Mouse (Mus musculus) left cerebral cortex, adult 2 months (tissue): ENCODE measurements around the gene 4930523C07Rik. TPM values are rescaled to one million over a fixed set of nuclear protein-coding genes. Genes with fewer than 3 reads are reported as not detected.

Experiments used
- DNase-seq, 2 experiments: peaks; one replicate each; pipeline ENCODE4 v3.0.0; 2021 to 2022; ENCODE audit warnings: low spot score in 2 of 2, mixed read lengths in 1 of 2; ENCODE audit errors: extremely low spot score in 1 of 2
- H3K27ac ChIP-seq: fragments of 200-600 bp; 2 replicates; pipeline ENCODE4 v1.8.1; 2022
- H3K4me3 ChIP-seq: fragments of 200-600 bp; 2 replicates; pipeline ENCODE4 v1.8.1; 2022
- CTCF ChIP-seq: fragments of 200-600 bp; IDR thresholded peaks from 2 replicates; pipeline ENCODE4 v1.8.1; 2022; ENCODE audit warnings: antibody characterized with exemption, mild to moderate bottlenecking, moderate library complexity
- intact Hi-C: fragments of 180-260 bp; cut with DNase I; formaldehyde crosslinking; loops from one replicate; pipeline ENCODE4 v1.15.1; 2025
- total RNA-seq, 2 experiments: library from RNA; stranded (reverse); gene quantifications; 2 replicates each; pipeline ENCODE4 v1.2.3; 2021

4930523C07Rik gene
- total RNA-seq, 2 experiments from 2014 or later = 1.1 to 2.8 TPM

DNA sequence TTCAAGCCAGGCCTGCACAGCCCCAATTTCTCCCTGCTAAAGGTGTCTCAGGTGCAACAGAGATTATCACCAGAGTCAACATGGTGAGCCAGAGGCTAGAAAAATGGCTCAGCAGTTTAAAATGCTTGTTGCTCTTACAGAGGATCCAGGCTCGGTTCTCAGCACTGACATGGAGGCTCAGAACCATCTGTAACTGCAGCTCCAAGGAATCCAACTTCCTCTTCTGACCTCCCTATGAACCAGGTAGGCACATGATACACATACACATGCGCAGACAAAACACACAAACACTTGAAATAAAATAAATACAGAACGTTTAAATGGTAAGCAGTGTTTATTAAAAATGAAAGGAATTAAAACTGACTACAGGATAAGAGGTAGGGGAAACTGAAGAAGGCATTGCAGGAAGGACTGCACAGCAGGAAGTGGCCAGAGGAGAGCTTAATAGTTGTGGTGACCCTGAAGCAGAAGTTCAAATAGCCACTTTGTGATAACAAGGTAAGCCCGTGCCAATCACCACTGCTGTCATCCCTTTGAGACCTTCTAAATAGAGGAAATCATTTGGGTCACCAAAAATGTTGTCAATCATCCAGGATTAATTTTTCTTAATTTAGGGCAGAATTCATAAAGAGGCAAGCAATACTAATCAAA, 10.1 kb upstream of the 4930523C07Rik start:
- no peak for DNase-seq
- no peak for TF ChIP-seq CTCF
- intact Hi-C loops = no loop called here
- Histone ChIP-seq H3K27ac (no peak overlapping the region), H3K4me3 (no peak overlapping the region)

DNA sequence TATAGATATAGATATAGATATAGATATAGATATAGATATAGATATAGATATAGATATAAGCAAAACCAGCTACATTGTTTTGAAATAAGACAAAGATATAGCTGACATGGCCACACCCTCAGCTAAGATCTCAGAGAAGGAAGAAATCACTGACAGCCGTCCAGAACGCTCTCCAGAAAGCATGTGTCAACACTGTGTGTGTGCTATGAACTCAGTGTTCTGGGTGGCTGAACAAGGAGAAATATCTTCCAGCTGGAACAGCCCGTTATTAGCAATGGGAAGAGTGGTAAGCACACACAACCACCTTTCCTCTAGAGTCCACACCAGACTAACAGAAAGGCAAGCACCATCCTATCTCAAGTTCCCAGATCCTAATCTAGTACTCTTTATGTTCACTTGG, 8.6 kb upstream of the 4930523C07Rik start:
- no peak overlapping the region for H3K4me3 ChIP-seq
- intact Hi-C loops = no loop called here
- TF ChIP-seq CTCF = no peak
- H3K27ac ChIP-seq = no peak overlapping the region
- DNase-seq = no peak

DNA sequence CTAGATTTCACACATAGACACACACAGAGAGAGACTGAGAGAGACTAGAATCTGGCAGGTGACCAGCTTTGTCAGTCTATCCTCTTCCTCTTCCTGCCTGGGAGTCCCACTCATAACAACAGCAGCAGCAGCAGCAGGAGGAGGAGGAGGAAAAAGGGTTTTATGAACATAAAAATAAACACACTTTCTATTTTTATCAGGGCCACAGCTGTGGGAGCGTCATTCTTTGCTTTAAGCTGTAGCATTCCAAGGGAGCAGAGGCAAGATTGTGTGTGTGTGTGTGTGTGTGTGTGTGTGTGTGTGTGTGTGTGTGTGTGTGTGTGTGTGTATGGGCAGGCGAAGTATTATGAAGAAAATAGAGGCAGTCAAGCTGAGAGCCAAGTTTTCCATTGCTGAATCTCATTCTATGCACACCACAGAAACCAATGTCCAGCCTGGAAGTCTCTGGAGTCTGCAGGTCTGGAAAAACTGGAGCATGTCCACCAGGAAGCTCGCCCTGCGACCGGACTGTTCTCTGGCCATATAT, 7.1 kb upstream of the 4930523C07Rik start:
- no peak for TF ChIP-seq CTCF
- Histone ChIP-seq H3K4me3 (no peak overlapping the region), H3K27ac (peak overlapping the region; percentile 10; the same call in 1 of the 2 replicates)
- no peak for DNase-seq
- intact Hi-C loops = no loop called here

- Histone ChIP-seq H3K4me3 (no peak overlapping the region), H3K27ac (no peak overlapping the region)
- no peak for TF ChIP-seq CTCF
- intact Hi-C loops = no loop called here
- DNase-seq = no peak
Measured at GRCm38 (mm10) chr1:160039951-160040645, 4.1 kb upstream of the 4930523C07Rik start.

- no peak for TF ChIP-seq CTCF
- Histone ChIP-seq H3K27ac (no peak overlapping the region), H3K4me3 (no peak overlapping the region)
- intact Hi-C loops = no loop called here
- DNase-seq = no peak
Measured at GRCm38 (mm10) chr1:160041264-160041775, 2.9 kb upstream of the 4930523C07Rik start.

GRCm38 (mm10) chr1:160042351-160042750, 1.8 kb upstream of the 4930523C07Rik start:
- no peak overlapping the region for H3K4me3 ChIP-seq
- intact Hi-C loops = no loop called here
- no peak for DNase-seq
- H3K27ac ChIP-seq = no peak overlapping the region
- no peak for TF ChIP-seq CTCF

- no peak for TF ChIP-seq CTCF
- no peak overlapping the region for H3K4me3 ChIP-seq
- intact Hi-C loops = no loop called here
- H3K27ac ChIP-seq = no peak overlapping the region
- DNase-seq = no peak
Measured at GRCm38 (mm10) chr1:160043271-160043975, 759 bp upstream of the 4930523C07Rik start.

DNA sequence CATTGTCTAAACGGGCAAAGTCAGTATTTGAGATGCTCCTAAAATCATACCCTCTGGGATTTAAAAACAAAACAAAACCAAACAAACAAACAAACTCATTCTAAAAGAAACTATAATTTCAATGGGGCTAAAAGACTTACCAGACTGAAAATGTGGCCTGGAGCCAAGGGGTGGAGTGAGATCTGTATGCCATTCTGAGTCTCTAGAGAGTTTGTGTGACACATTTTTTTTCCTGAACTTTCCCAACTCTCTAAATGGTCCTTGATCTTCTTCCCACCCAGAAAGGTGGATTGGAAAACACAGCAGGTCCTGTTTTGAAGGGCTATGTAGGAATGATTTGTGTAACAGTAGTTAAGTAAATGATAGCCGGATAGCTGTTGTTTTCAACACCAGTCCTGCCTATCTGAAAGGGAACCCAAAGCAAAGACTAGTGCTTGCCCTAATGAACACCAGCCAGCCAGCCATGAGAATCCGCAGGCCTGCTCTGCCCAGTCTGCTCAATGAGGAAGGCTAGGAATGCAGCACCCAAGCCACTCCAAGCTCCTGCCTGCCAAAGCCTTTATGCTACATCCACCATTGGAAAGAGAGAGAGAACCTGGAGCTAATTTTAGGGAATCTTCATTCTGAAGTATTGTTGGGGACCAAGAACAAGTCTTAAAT, 1.0 kb downstream of the 4930523C07Rik start:
- no peak overlapping the region for H3K27ac ChIP-seq
- intact Hi-C loops = no loop called here
- TF ChIP-seq CTCF = no peak
- no peak for DNase-seq
- peak overlapping the region; percentile 51 for H3K4me3 ChIP-seq

GRCm38 (mm10) chr1:160045971-160046370, 1.8 kb downstream of the 4930523C07Rik start:
- Histone ChIP-seq H3K4me3 (no peak overlapping the region), H3K27ac (no peak overlapping the region)
- intact Hi-C loops = no loop called here
- no peak for TF ChIP-seq CTCF
- DNase-seq = no peak

DNA sequence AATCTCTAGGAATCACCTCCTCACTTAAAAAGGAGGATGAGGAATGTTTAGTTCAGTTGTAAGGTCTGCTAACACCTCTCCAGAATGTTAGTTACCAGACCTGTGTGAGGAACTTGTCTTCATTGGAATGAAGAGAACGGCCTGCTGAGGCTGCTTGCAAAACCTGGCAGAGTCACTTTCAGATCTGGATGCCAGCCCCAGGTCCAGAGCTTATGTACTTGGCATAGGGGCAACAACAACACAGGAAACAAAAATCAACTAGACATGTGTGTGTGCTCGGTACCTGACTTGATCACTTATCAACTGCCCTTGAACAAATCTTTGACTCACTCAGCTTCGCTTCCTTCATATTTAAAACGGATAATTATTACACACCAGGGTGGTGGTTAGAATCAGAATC, 2.6 kb downstream of the 4930523C07Rik start:
- no peak for DNase-seq
- no peak overlapping the region for H3K27ac ChIP-seq
- intact Hi-C loops = no loop called here
- no peak for TF ChIP-seq CTCF
- no peak overlapping the region for H3K4me3 ChIP-seq

DNA sequence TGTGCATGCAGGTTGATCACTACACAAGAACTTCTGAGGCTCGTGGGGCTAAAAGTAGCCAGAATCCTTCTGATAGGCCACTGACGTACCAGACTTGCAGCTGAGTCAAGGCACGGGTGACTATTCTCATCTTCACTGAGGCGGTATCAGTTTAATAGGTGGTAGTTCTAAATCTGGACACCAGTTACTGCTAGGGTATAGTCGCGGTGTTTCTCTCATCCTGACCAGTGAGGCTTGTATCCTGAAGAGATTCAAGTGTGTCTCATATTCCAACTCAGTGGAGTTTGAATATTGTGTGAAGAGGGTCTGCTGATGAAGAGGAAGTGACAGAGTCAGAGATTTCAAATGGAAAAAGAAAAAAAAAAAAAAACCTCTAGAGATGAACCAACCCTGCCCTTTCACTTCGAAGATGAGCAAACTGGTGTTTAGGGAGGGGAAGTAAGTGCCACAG, 3.3 kb downstream of the 4930523C07Rik start:
- Histone ChIP-seq H3K4me3 (no peak overlapping the region), H3K27ac (no peak overlapping the region)
- intact Hi-C loops = no loop called here
- TF ChIP-seq CTCF = no peak
- DNase-seq = no peak
